Mouse (Mus musculus): ENCODE data around the gene Wscd1.
"Not testable (repeated sequence)": the region's sequence is repeated elsewhere in the genome, so short reads cannot be mapped to it uniquely, and the experiment has no call there.

Gene Wscd1

GRCm38 (mm10) chr11:71769744-71770143 is 20.0 kb downstream of the Wscd1 start:
- DNase-seq (ENCODE audit: low spot score), result no peak

DNA sequence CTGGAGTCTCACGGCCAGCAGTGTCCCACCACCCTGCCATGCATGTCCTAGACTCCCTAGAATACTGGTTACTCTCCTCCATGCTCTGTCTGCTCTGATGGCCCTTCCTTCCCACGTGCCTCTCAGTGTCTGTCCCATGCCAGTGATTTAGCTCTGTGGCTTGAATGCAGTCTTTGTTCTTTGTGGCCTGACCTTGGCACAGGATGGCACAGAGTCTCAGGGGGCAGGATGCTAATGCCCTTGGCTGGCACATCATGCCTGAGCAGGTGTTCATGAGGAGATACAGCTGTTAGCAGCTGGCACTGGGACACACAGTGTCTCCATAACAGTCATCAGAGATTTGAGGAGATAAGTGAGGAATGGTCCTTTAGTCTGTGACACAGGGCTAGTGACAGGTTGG is 20.8 kb downstream of the Wscd1 start:
- no peak for DNase-seq (ENCODE audit: low spot score)

GRCm38 (mm10) chr11:71771074-71771473 is 21.4 kb downstream of the Wscd1 start:
- DNase-seq (ENCODE audit: low spot score), result no peak

- no peak for DNase-seq (ENCODE audit: low spot score)
Observed at GRCm38 (mm10) chr11:71772056-71772455, 22.3 kb downstream of the Wscd1 start.

DNA sequence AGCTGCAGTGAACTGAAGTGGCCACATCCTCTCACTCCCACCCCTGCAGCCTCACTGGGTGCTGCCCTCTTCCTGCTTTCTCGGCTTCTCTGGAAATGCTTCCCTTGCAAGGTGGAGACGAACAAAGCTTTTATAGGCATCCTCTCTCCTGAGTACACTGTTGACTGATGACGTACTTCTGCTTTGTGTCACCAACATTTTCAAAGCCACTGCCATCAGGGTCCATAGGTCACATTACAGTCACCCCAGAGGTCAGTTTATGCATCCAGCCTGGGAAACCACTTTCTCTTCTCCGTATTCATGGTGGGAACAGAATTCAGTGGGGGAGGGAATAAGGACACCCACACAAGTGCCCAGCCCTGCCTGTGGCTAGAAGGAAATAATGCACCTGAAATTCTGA is 23.1 kb downstream of the Wscd1 start:
- DNase-seq (ENCODE audit: low spot score), result no peak

GRCm38 (mm10) chr11:71773986-71774767 is 24.5 kb downstream of the Wscd1 start:
- no peak for DNase-seq (ENCODE audit: low spot score)

DNA sequence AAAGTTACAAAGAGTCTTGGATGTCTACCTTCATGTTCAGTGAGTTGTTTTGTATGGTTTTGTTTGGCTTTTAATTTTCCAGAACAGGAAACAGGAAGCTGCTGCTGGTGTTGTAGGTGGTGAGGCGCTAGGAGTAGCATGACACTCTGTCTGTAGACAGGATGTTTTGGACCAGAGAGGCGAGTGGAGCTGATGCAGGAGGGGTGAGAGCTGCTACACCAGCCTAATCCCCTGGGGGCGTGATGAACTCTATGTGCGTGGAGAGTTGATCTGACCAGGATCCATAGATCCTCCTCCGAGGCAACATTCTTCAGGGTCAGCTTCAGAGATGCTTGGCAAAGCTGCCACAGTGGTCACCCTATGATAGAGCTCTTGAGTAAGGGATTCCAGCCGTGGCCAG is 25.3 kb downstream of the Wscd1 start:
- no peak for DNase-seq (ENCODE audit: low spot score)

- DNase-seq (ENCODE audit: low spot score), result no peak
Observed at GRCm38 (mm10) chr11:71779642-71780041, 29.9 kb downstream of the Wscd1 start.

- DNase-seq (ENCODE audit: low spot score), result no peak
Observed at GRCm38 (mm10) chr11:71781737-71782354, 32.1 kb downstream of the Wscd1 start.

- no peak for DNase-seq (ENCODE audit: low spot score)
Observed at GRCm38 (mm10) chr11:71785499-71785898, 35.8 kb downstream of the Wscd1 start.

DNA sequence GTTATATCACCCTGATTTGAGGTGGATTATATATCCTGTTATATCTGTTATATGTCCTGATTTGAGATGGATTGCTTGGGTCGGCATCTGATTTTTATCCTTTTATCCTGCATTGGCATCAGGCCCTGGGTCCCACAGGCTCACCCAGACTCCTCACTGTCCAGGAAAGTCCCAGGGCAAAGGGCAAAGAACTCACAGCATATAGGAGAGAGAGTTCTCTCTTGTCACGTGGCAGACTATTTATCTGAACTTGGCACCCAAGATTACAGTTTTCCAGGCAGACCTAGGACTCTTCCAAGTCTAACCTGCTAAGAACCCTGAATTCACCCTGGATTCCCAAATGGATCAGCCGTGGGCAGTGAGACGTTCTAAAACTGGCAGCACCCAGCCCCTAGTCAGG is 38.5 kb downstream of the Wscd1 start:
- DNase-seq (ENCODE audit: low spot score), result no peak

- no peak for DNase-seq (ENCODE audit: low spot score)
Observed at GRCm38 (mm10) chr11:71790227-71790626, 40.5 kb downstream of the Wscd1 start.

GRCm38 (mm10) chr11:71799206-71799605 is 49.5 kb downstream of the Wscd1 start:
- DNase-seq (ENCODE audit: low spot score), result no peak

GRCm38 (mm10) chr11:71808521-71808920 is 58.8 kb downstream of the Wscd1 start:
- no peak for DNase-seq (ENCODE audit: low spot score)

- no peak for DNase-seq (ENCODE audit: low spot score)
Observed at GRCm38 (mm10) chr11:71811828-71812227, 62.1 kb downstream of the Wscd1 start.

GRCm38 (mm10) chr11:71812921-71813320 is 63.2 kb downstream of the Wscd1 start:
- no peak for DNase-seq (ENCODE audit: low spot score)

- DNase-seq (ENCODE audit: low spot score), result no peak
Observed at GRCm38 (mm10) chr11:71814511-71814910, 64.8 kb downstream of the Wscd1 start.

GRCm38 (mm10) chr11:71815326-71815725 is 65.6 kb downstream of the Wscd1 start:
- DNase-seq (ENCODE audit: low spot score), result no peak

- DNase-seq (ENCODE audit: low spot score), result no peak
Observed at GRCm38 (mm10) chr11:71816918-71817317, 67.2 kb downstream of the Wscd1 start.

DNA sequence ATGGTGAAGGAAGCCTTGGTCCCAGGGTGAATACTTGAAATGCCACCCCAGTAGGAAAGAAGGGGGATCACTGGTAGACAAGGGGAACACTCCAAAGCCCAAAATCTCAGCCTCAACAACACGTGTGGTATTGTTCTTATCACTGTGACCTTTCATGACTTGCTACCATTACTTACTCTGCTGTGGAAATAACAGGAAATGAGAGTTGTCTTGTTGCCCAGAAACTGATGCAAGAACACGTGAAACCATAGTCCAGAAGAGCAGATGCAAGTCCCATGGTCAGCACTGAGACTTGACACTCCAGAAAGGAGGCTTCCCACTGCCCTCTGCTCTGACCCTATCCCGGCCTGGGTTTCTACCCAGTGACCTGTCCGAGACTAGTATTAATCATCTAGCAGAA is 67.6 kb downstream of the Wscd1 start:
- DNase-seq (ENCODE audit: low spot score), result no peak

DNA sequence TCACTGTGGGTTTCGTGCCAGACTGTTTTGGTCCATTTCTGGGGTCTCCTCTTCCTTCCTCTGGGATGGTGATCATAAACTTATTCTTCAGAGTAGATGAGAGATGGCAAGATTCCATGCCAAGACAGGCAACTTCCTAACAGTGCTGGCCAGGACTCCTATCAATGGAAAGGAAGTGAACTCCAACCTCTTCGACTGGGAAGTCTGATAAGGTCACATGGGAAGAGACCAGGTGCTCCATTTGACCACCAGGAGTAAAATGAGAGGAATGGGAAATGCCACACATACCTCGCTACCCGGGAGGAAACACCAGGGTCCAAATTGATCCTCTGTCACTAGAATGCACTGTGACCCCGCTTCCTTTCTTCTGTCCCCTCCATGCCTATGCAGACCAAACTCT is 68.4 kb downstream of the Wscd1 start:
- DNase-seq (ENCODE audit: low spot score), result no peak

DNA sequence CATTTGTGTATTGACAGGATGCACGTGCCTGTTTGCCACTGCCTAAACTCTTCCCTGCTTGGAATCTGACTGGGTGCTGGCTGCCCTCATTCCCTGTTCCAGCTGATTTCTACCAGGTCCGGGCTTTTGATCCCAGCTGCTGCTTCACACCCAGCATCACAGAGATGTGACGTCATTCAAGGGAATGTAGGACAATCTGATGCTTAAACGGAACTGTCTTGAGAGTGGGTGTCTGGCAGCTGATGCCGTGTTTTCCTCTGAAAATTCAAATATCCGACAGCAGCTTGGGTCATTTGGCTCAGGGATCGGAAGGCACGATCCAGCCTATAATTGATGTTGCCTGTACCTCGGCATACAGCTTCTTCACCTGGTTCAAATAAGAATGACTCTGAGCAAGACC is 70.2 kb downstream of the Wscd1 start:
- DNase-seq (ENCODE audit: low spot score), result no peak

DNA sequence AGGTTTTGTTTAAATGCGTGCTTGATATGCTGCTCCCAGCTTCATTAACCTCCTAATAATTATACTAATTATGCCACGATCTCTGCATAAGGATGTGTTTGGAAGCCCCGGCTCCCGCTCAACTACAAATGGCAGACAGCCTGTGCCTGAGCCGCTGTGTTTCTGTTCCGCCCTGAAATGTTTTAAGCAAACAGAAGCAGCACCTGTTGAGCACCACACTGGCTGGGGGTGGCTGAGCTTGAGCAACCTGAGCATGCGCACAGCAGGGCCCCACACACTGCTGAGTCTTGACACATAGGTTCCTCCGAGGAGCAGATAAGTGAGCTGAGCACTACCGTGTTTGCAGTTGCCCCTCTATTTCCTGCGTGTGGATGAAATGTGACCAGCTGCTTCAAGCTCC is 71.1 kb downstream of the Wscd1 start:
- DNase-seq (ENCODE audit: low spot score), result no peak

DNA sequence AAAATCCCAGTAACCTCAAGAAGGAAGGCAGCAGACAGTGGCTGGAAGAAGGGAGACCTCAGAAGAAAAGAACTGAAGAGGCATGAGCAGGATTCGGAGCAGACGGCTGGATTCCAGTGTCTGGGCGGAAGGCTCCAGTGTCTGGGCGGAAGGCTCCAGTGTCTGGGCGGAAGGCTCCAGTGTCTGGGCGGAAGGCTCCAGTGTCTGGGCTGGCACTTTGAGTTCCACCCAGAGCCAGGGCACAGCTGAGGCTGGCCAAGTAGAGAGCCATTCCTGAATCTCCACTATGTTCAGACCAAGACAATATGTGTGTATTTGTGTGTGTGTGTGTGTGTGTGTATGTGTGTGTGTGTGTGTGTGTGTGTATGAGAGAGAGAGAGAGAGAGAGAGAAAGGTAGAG is 71.8 kb downstream of the Wscd1 start:
- not testable (repeated sequence) for DNase-seq (ENCODE audit: low spot score)
